Mouse (Mus musculus) bone marrow macrophage, adult 2 months (primary cell): ENCODE data around the gene Cpe. TPM values are rescaled to one million over a fixed set of nuclear protein-coding genes. Genes with fewer than 3 reads are reported as not detected.

Experiments
- H3K27ac ChIP-seq: 2 replicates; pipeline ENCODE4 v1.5.1; 2012; ENCODE audit warnings: low read depth, low read length; ENCODE audit not compliant: insufficient read depth
- H3K4me1 ChIP-seq: 2 replicates; pipeline ENCODE4 v1.6.1; 2012; ENCODE audit warnings: low read length; ENCODE audit not compliant: control insufficient read depth, insufficient read depth
- H3K4me3 ChIP-seq: 2 replicates; pipeline ENCODE4 v1.5.1; 2012; ENCODE audit warnings: mild to moderate bottlenecking, low read length, moderate library complexity; ENCODE audit not compliant: insufficient read depth
- CTCF ChIP-seq: IDR thresholded peaks from 2 replicates; pipeline ENCODE4 v1.5.1; 2012; ENCODE audit warnings: low read depth, mild to moderate bottlenecking, low read length, moderate library complexity
- POLR2A ChIP-seq: IDR thresholded peaks from 2 replicates; pipeline ENCODE4 v1.6.1; 2012; ENCODE audit warnings: mild to moderate bottlenecking, low read depth, low read length, borderline replicate concordance
- polyA plus RNA-seq: library from polyadenylated mRNA; stranded (reverse); fragments of >200 nt; gene quantifications from 2 replicates; pipeline ENCODE4 v1.2.4, GENCODE M21; 2012; ENCODE audit not compliant: missing spikeins, insufficient read depth, insufficient read length

Gene Cpe
- polyA plus RNA-seq, 1 experiment, result 1.8 TPM

- no peak for TF ChIP-seq POLR2A
- TF ChIP-seq CTCF, result no peak
- Histone ChIP-seq H3K27ac (no peak overlapping the region), H3K4me3 (no peak overlapping the region), H3K4me1 (peaks cover 15% of the 10 kb centered on the region)
Observed at GRCm38 (mm10) chr8:64620365-64621150, 72.3 kb downstream of the Cpe start.

DNA sequence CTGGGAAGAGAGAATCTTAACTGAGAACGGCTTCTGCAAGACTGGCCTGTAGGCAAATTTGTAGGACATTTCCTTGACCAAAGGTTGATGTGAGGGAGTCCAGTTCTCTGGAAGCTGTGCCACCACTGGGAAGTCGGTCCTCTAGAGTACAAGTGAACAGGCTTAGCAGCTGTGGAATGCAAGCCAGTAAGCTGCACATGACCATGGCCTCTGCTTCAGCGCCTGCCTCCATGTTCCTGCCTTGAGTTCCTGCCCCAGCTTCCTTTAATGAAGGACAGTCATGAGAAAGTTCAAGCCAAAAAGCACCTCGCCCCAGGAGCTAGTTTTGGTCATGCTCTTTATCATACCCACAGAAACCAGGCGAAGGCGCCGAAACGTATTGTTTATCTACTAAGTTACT, 73.2 kb downstream of the Cpe start:
- Histone ChIP-seq H3K27ac (no peak overlapping the region), H3K4me3 (no peak overlapping the region), H3K4me1 (peaks cover 21% of the 10 kb centered on the region)
- TF ChIP-seq CTCF, result no peak
- TF ChIP-seq POLR2A, result no peak

DNA sequence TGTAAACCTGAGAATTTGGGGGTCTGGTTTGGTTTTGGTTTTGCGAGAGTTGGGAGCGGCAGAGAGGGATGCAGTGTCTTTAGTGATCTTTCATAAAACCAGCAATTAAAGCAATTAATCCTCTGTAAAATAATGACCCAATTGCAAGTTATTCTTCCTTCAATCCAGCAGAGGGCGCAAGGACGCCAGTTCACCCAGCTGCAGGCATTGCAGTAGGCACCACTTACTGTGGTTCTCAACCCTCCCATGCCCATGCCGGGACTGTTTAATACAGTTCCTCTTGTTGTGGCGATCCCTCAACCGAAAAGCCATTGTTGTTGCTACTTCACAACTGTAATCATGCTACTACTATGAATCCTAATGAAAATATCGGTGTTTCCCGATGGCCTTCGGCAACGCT, 74.2 kb downstream of the Cpe start:
- Histone ChIP-seq H3K27ac (no peak overlapping the region), H3K4me1 (peaks cover 21% of the 10 kb centered on the region), H3K4me3 (no peak overlapping the region)
- peak; percentile 87 for TF ChIP-seq CTCF
- TF ChIP-seq POLR2A, result no peak

- TF ChIP-seq POLR2A, result no peak
- Histone ChIP-seq H3K4me3 (no peak overlapping the region), H3K4me1 (peaks cover 23% of the 10 kb centered on the region), H3K27ac (peak overlapping the region; percentile 92)
Observed at GRCm38 (mm10) chr8:64616566-64616965, 76.3 kb downstream of the Cpe start.

GRCm38 (mm10) chr8:64615459-64615858, 77.4 kb downstream of the Cpe start:
- TF ChIP-seq CTCF (no peak), POLR2A (no peak)
- peak overlapping the region; percentile 92 for H3K27ac ChIP-seq
- peaks cover 23% of the 10 kb centered on the region for H3K4me1 ChIP-seq

DNA sequence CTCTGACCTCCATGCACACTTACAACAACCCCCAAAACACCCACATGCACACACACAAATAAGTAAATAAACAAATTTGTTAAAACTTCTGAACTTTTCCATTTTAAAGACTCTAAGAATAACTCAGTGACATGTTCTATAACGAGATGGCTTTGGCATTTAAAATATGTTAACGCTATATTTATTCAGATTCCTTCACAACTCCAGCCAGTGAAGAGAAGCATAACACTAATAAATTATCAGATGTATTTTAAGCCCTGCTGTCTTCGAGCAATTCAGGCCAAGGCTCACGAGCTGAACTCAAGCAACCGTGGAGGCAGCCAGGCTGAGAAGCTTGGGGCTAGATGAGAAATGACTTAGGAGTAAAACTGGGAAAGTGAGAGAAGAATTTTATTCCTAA, 79.2 kb downstream of the Cpe start:
- TF ChIP-seq POLR2A (no peak), CTCF (no peak)
- H3K4me1 ChIP-seq, result peaks cover 25% of the 10 kb centered on the region
- H3K4me3 ChIP-seq, result no peak overlapping the region

More at GRCm38 (mm10) chr8:64615459-64615858, 77.4 kb downstream of the Cpe start:
- no peak overlapping the region for H3K4me3 ChIP-seq

DNA sequence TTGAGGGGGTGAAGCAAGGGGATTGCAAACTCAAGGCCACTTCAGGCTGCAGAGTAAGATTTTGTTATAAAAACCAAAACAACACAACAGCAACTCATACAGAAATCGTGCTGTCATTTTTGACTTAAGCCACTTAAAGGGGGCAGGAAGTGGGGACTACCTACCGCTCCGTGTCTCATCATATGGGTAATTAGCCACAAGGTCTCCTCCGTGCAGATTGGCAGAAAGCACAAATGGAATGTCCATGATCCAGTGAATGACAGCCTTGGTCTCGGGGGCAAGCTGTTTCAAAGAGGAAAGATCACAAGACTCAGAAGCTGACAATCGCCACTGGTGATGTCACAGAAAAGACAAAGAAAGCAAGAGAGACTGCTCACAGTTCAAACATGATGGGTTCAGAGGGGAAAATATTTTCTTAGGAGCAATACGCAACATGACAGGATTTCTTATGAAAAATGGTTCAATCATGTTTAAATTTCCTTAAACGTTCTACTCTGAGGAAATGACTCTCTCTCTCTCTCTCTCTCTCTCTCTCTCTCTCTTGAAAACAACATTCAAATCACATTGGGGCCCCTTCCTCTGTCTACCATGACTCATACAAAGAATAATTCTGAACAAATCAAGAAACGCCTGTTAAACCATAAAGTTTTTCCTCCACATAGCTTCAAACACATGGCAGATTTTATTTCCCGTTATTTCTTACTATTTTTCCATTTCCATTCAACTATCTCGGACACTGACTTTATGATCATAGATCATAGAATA, 81.5 kb downstream of the Cpe start:
- Histone ChIP-seq H3K27ac (no peak overlapping the region), H3K4me3 (no peak overlapping the region), H3K4me1 (peaks cover 17% of the 10 kb centered on the region)
- no peak for TF ChIP-seq CTCF
- TF ChIP-seq POLR2A, result no peak

More for the DNA sequence above, 79.2 kb downstream of the Cpe start:
- H3K27ac ChIP-seq, result no peak overlapping the region

GRCm38 (mm10) chr8:64608931-64609330, 83.9 kb downstream of the Cpe start:
- peaks cover 5% of the 10 kb centered on the region; the same call in 1 of the 2 replicates for H3K4me1 ChIP-seq
- H3K27ac ChIP-seq, result no peak overlapping the region
- no peak for TF ChIP-seq POLR2A
- no peak for TF ChIP-seq CTCF
- H3K4me3 ChIP-seq, result no peak overlapping the region

- H3K4me1 ChIP-seq, result peaks cover 2% of the 10 kb centered on the region; the same call in 1 of the 2 replicates
- H3K4me3 ChIP-seq, result no peak overlapping the region
- no peak for TF ChIP-seq POLR2A
- no peak overlapping the region for H3K27ac ChIP-seq
Observed at GRCm38 (mm10) chr8:64606015-64606414, 86.8 kb downstream of the Cpe start.

- no peaks in the 10 kb centered on the region for H3K4me1 ChIP-seq
- no peak overlapping the region for H3K27ac ChIP-seq
- no peak overlapping the region for H3K4me3 ChIP-seq
- TF ChIP-seq CTCF (no peak), POLR2A (no peak)
Observed at GRCm38 (mm10) chr8:64598206-64598605, 94.6 kb downstream of the Cpe start.
